36 mouse cellular contexts compared by ENCODE assay signal in genomic region chr8:117946540-117946939, GRCm38 (mm10).
"Had no signal": no experiment of that assay in that cellular context is flagged by ENCODE, and none has a peak within 500 bp of the region (broad histone marks: within the 10 kb centered on the region; RNA-seq: fewer than 3 reads in every experiment).

No protein-coding gene starts in this region.

- H3K4me2 ChIP-seq: heart, embryonic 11.5 days; heart, embryonic 12.5 days; heart, embryonic 13.5 days; heart, embryonic 15.5 days; hindbrain, embryonic 12.5 days; hindbrain, embryonic 13.5 days; hindbrain, embryonic 14.5 days; hindbrain, embryonic 15.5 days; intestine, embryonic 15.5 days; kidney, embryonic 15.5 days had no signal

- H3K4me1 ChIP-seq: heart, embryonic 13.5 days; intestine, embryonic 15.5 days; kidney, embryonic 15.5 days had no signal

- H3K36me3 ChIP-seq: heart, embryonic 10.5 days; heart, embryonic 12.5 days; heart, embryonic 13.5 days; heart, embryonic 15.5 days; hindbrain, embryonic 10.5 days; hindbrain, embryonic 12.5 days; hindbrain, embryonic 13.5 days; hindbrain, embryonic 15.5 days; intestine, embryonic 15.5 days; kidney, embryonic 15.5 days had no signal

- DNase-seq: heart, adult 2 months; heart, postnatal 14 days; heart, postnatal 36 days; heart, postnatal 4 days; kidney, adult 11 months; kidney, adult 18-20 months; kidney, adult 2 months; kidney, adult 8-10 months; kidney, adult 9 months; kidney, postnatal 10 days; kidney, postnatal 14 days; kidney, postnatal 25 days; kidney, postnatal 36 days; kidney, postnatal 4 days; layer of hippocampus, adult 9-11 months; layer of hippocampus, postnatal 36 days had no signal

- H3K27ac ChIP-seq: heart, adult 2 months; heart, embryonic 10.5 days; heart, embryonic 13.5 days; heart, embryonic 15.5 days; hindbrain, embryonic 10.5 days; hindbrain, embryonic 12.5 days; hindbrain, embryonic 13.5 days; hindbrain, embryonic 14.5 days; hindbrain, embryonic 15.5 days; hindbrain, postnatal 0 days; intestine, embryonic 15.5 days; kidney, embryonic 15.5 days; kidney, postnatal 0 days; layer of hippocampus, adult 2 months; left cerebral cortex, adult 2 months had no signal

- ATAC-seq: hindbrain, embryonic 16.5 days; hindbrain, postnatal 0 days; inflammation-experienced regulatory T-cells, adult 6 months; intestine, embryonic 15.5 days; intestine, embryonic 16.5 days; intestine, postnatal 0 days had no signal

- H3K27me3 ChIP-seq: heart, embryonic 12.5 days; heart, embryonic 15.5 days; hindbrain, embryonic 12.5 days; hindbrain, embryonic 13.5 days; hindbrain, embryonic 15.5 days; intestine, embryonic 15.5 days; kidney, embryonic 15.5 days had no signal

- H3K9ac ChIP-seq: heart, embryonic 12.5 days; heart, embryonic 13.5 days; heart, embryonic 15.5 days; hindbrain, embryonic 12.5 days; hindbrain, embryonic 13.5 days; hindbrain, embryonic 14.5 days; hindbrain, embryonic 15.5 days; intestine, embryonic 15.5 days; kidney, embryonic 15.5 days had no signal

- H3K9me3 ChIP-seq: heart, embryonic 10.5 days; heart, embryonic 12.5 days; heart, embryonic 13.5 days; heart, embryonic 15.5 days; hindbrain, embryonic 10.5 days; hindbrain, embryonic 12.5 days; hindbrain, embryonic 13.5 days; hindbrain, embryonic 15.5 days; intestine, embryonic 15.5 days; kidney, embryonic 15.5 days had no signal

- H3K4me3 ChIP-seq: heart, adult 2 months; heart, embryonic 10.5 days; heart, embryonic 12.5 days; heart, embryonic 13.5 days; heart, embryonic 15.5 days; hindbrain, embryonic 10.5 days; hindbrain, embryonic 12.5 days; hindbrain, embryonic 13.5 days; hindbrain, embryonic 15.5 days; intestine, embryonic 15.5 days; kidney, embryonic 15.5 days; layer of hippocampus, adult 2 months; left cerebral cortex, adult 2 months had no signal
